Mouse (Mus musculus) CH12.LX (cell line): Measurements from ENCODE around the gene Ctrl.

ENCODE experiments used
- CTCF ChIP-seq, 2 experiments: IDR thresholded peaks in 1 of 2; conservative IDR thresholded peaks in 1 of 2; 2 replicates each; pipeline ENCODE4 v1.5.1; 2011 to 2012; ENCODE audit warnings: low read depth in 2 of 2, low read length in 2 of 2, improper control_type of control experiment in 1 of 2, inconsistent platforms in 1 of 2, mild to moderate bottlenecking in 1 of 2, moderate library complexity in 1 of 2
- E2F4 ChIP-seq: IDR thresholded peaks from 2 replicates; pipeline ENCODE4 v1.6.1; 2011; ENCODE audit warnings: low read depth, low read length, improper control_type of control experiment; ENCODE audit not compliant: insufficient replicate concordance
- ETS1 ChIP-seq: conservative IDR thresholded peaks from 2 replicates; pipeline ENCODE4 v1.6.1; 2012; ENCODE audit warnings: low read depth, mild to moderate bottlenecking, inconsistent platforms, low read length, improper control_type of control experiment, moderate library complexity
- GABPA ChIP-seq: IDR thresholded peaks from 2 replicates; pipeline ENCODE4 v1.6.1; 2012; ENCODE audit warnings: low read depth, low read length, improper control_type of control experiment, inconsistent platforms; ENCODE audit not compliant: insufficient replicate concordance
- JUND ChIP-seq: conservative IDR thresholded peaks from 2 replicates; pipeline ENCODE4 v1.6.1; 2011; ENCODE audit warnings: low read depth, low read length, improper control_type of control experiment
- KAT2A ChIP-seq: IDR thresholded peaks from 2 replicates; pipeline ENCODE4 v1.6.1; 2012; ENCODE audit warnings: low read length, improper control_type of control experiment, inconsistent platforms; ENCODE audit not compliant: insufficient replicate concordance
- MAFK ChIP-seq: IDR thresholded peaks from 2 replicates; pipeline ENCODE4 v1.6.1; 2011; ENCODE audit warnings: low read length, improper control_type of control experiment; ENCODE audit not compliant: insufficient replicate concordance
- MAX ChIP-seq: IDR thresholded peaks from 2 replicates; pipeline ENCODE4 v1.6.1; 2011; ENCODE audit warnings: low read length, improper control_type of control experiment
- USF1 ChIP-seq: IDR thresholded peaks from 2 replicates; pipeline ENCODE4 v1.6.1; 2014; ENCODE audit warnings: low read depth, mild to moderate bottlenecking, inconsistent platforms, low read length, improper control_type of control experiment
- USF2 ChIP-seq: conservative IDR thresholded peaks from 2 replicates; pipeline ENCODE4 v1.6.1; 2011; ENCODE audit warnings: low read depth, low read length, improper control_type of control experiment
- ZC3H11A ChIP-seq: IDR thresholded peaks from 2 replicates; pipeline ENCODE4 v1.6.1; 2012; ENCODE audit warnings: low read depth, mild to moderate bottlenecking, inconsistent platforms, low read length, improper control_type of control experiment
- ZNF384 ChIP-seq: IDR thresholded peaks from 2 replicates; pipeline ENCODE4 v1.6.1; 2012; ENCODE audit warnings: low read depth, low read length, improper control_type of control experiment, inconsistent platforms

DNA sequence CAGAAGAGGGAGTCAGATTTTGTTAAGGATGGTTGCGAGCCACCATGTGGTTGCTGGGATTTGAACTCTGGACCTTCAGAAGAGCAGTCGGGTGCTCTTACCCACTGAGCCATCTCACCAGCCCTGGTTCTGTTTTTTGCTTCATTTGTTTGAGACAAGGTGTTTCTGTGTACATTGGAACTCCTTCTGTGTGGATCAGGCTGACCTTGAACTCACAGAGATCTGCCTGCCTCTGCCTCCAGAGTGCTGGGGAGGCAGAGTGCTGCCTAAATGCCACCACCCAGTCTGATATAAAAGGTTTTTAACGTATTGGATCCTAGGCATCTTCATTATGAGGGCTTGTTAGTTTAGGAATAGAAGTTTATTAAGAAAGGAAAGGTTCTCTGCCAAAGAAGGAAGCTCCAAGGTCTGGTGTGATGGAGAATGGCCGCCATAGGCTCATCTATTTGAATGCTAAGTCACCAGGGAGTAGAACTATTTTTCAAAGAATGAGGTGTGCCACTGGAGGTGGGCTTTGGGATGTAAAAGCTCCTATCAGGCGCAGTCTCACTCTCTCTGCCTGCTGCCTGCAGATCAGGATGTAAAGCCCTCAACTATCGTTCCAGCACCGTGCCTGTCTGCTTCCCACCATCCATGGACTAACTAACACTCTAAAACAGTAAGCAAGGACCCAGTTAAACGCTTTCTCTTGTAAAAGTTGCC, 37.5 kb upstream of the Ctrl start:
- no peak for TF ChIP-seq CTCF (conservative IDR thresholded peaks at IDR 0.05 in 1 of 2, IDR thresholded peaks at IDR 0.05 in 1 of 2; ENCODE audit: low read depth in 2 of 2, low read length in 2 of 2)
- TF ChIP-seq ZNF384, result no peak
- TF ChIP-seq USF2, result no peak
- no peak for TF ChIP-seq JUND
- TF ChIP-seq USF1, result no peak
- TF ChIP-seq MAFK, result no peak
- no peak for TF ChIP-seq MAX
- TF ChIP-seq E2F4, result no peak
- no peak for TF ChIP-seq ZC3H11A
- TF ChIP-seq GABPA, result no peak
- no peak for TF ChIP-seq KAT2A
- TF ChIP-seq ETS1, result no peak
